In genomic region chr9:121079388-121080088, GRCm38 (mm10) we compare ENCODE assay signal across 8 mouse cellular contexts.
A peak's percentile ranks its signal among the peaks of the same experiment; 100 is the strongest.
DNase-seq lines count a peak whose midpoint lies in the region; ATAC-seq and TF ChIP-seq lines count a peak whose summit lies in the region.

No protein-coding gene starts in this region.

- DNase-seq in heart, adult 11 months = peak; percentile 91
- no peak for DNase-seq in heart, adult 8-10 months (ENCODE audit: low spot score)
- DNase-seq in embryo, embryonic 11 days = peak; percentile 65
- DNase-seq in heart, postnatal 14 days = peak; percentile 45
- peak; percentile 84 for DNase-seq in lung, embryonic 14.5 days
- DNase-seq in adipocyte (ENCODE audit: low spot score) = no peak

- no peak overlapping the region for H3K4me3 ChIP-seq in lung, embryonic 14.5 days (ENCODE audit: low read depth, low read length)
- no peak overlapping the region for H3K4me3 ChIP-seq in stomach, embryonic 16.5 days (replicated peaks; ENCODE audit: low read length)

- no peaks in the 10 kb centered on the region for H3K27me3 ChIP-seq in lung, embryonic 14.5 days (ENCODE audit: insufficient read depth, low read length)
- no peaks in the 10 kb centered on the region for H3K27me3 ChIP-seq in stomach, embryonic 16.5 days (ENCODE audit: control insufficient read depth, insufficient read depth, low read length)

- peak; percentile 89 for ATAC-seq in lung, embryonic 14.5 days (ENCODE audit: insufficient read depth)
- peak; percentile 54; the same call in 1 of the 2 replicates for ATAC-seq in stomach, embryonic 16.5 days (ENCODE audit: insufficient read depth, low FRiP score)
- no peak for ATAC-seq in monocyte, adult 5-6 weeks (replicated peaks; ENCODE audit: insufficient number of reproducible peaks, low FRiP score, low TSS enrichment, poor library complexity, severe bottlenecking)

- H3K27ac ChIP-seq in lung, embryonic 14.5 days (ENCODE audit: low read depth) = peak overlapping the region; percentile 5; the same call in 1 of the 2 replicates
- peak overlapping the region; percentile 50; the same call in 1 of the 2 replicates for H3K27ac ChIP-seq in stomach, embryonic 16.5 days (ENCODE audit: low read length)

- peak overlapping the region; percentile 45 for H3K4me2 ChIP-seq in lung, embryonic 14.5 days
- no peak overlapping the region for H3K4me2 ChIP-seq in stomach, embryonic 16.5 days (ENCODE audit: low read depth, low read length)

- H3K36me3 ChIP-seq in lung, embryonic 14.5 days (ENCODE audit: insufficient read depth) = no peaks in the 10 kb centered on the region
- no peaks in the 10 kb centered on the region for H3K36me3 ChIP-seq in stomach, embryonic 16.5 days (ENCODE audit: control insufficient read depth, insufficient read depth, low read length)

- peak overlapping the region; percentile 18; the same call in 1 of the 2 replicates for H3K9ac ChIP-seq in lung, embryonic 14.5 days
- no peak overlapping the region for H3K9ac ChIP-seq in stomach, embryonic 16.5 days (ENCODE audit: low read length)

- H3K9me3 ChIP-seq in lung, embryonic 14.5 days (ENCODE audit: low read depth, low read length) = no peaks in the 10 kb centered on the region
- no peaks in the 10 kb centered on the region for H3K9me3 ChIP-seq in stomach, embryonic 16.5 days (replicated peaks; ENCODE audit: control insufficient read depth, low read length)

- TF ChIP-seq CTCF in lung, embryonic 14.5 days (IDR thresholded peaks at IDR 0.05; ENCODE audit: low read depth) = peak; percentile 63

- peaks cover 19% of the 10 kb centered on the region for H3K4me1 ChIP-seq in lung, embryonic 14.5 days (ENCODE audit: insufficient read depth)
- peaks cover 9% of the 10 kb centered on the region for H3K4me1 ChIP-seq in stomach, embryonic 16.5 days (ENCODE audit: control insufficient read depth, insufficient read depth, low read length)

- intact Hi-C loops in heart, postnatal 14 days (cut with DNase I) = no loop called here

- WGBS in lung, embryonic 14.5 days = 21% methylated on average over 9 of the region's 9 CpGs
- WGBS in stomach, embryonic 16.5 days = 39% methylated on average over 9 of the region's 9 CpGs

Comparison
In these comparisons a context has a peak if more than half of its experiments do, and no peak if none do; other contexts are left out.
1. DNase-seq: peak in heart, adult 11 months (single experiment), embryo, embryonic 11 days (single experiment), heart, postnatal 14 days (2 of 2) and lung, embryonic 14.5 days (single experiment); none in heart, adult 8-10 months (single experiment) and adipocyte (single experiment).